Mouse (Mus musculus) ovary, postnatal 10 days (tissue): ENCODE data around the gene Bcl2l2.

ENCODE experiments used
- DNase-seq: peaks from one replicate; pipeline ENCODE4 v3.0.0; 2022; ENCODE audit warnings: low spot score

Gene Bcl2l2

GRCm38 (mm10) chr14:54893651-54894181 is 10.5 kb downstream of the Bcl2l2 start:
- DNase-seq, result peak; percentile 96

GRCm38 (mm10) chr14:54894296-54895151 is 11.3 kb downstream of the Bcl2l2 start:
- peak; percentile 54 for DNase-seq

GRCm38 (mm10) chr14:54897445-54897844 is 14.3 kb downstream of the Bcl2l2 start:
- no peak for DNase-seq

- DNase-seq, result no peak
Measured at GRCm38 (mm10) chr14:54900383-54900782, 17.2 kb downstream of the Bcl2l2 start.

GRCm38 (mm10) chr14:54903641-54904040 is 20.5 kb downstream of the Bcl2l2 start:
- no peak for DNase-seq

- DNase-seq, result no peak
Measured at GRCm38 (mm10) chr14:54908682-54909081, 25.5 kb downstream of the Bcl2l2 start.

GRCm38 (mm10) chr14:54912109-54912850 is 29.1 kb downstream of the Bcl2l2 start:
- no peak for DNase-seq

- DNase-seq, result peak; percentile 64
Measured at GRCm38 (mm10) chr14:54912886-54913285, 29.7 kb downstream of the Bcl2l2 start, which contains the start of gene Slc22a17. TSS of gene Slc22a17 (minus strand) at chr14:54913132.

- no peak for DNase-seq
Measured at GRCm38 (mm10) chr14:54913343-54913742, 30.2 kb downstream of the Bcl2l2 start.

- no peak for DNase-seq
Measured at GRCm38 (mm10) chr14:54920076-54920685, 37.0 kb downstream of the Bcl2l2 start.

- DNase-seq, result peak; percentile 56
Measured at GRCm38 (mm10) chr14:54924641-54925348, 41.6 kb downstream of the Bcl2l2 start.

- DNase-seq, result peak; percentile 71
Measured at GRCm38 (mm10) chr14:54925349-54926342, 42.5 kb downstream of the Bcl2l2 start, which contains the start of gene Efs. TSS of gene Efs (minus strand) at chr14:54926126.

GRCm38 (mm10) chr14:54926401-54927158 is 43.4 kb downstream of the Bcl2l2 start:
- DNase-seq, result peak; percentile 57

GRCm38 (mm10) chr14:54927296-54927695 is 44.1 kb downstream of the Bcl2l2 start:
- DNase-seq, result no peak

- no peak for DNase-seq
Measured at GRCm38 (mm10) chr14:54929801-54930200, 46.6 kb downstream of the Bcl2l2 start.

GRCm38 (mm10) chr14:54930431-54930830 is 47.3 kb downstream of the Bcl2l2 start:
- no peak for DNase-seq

GRCm38 (mm10) chr14:54932645-54933150 is 49.5 kb downstream of the Bcl2l2 start, which contains the start of gene Il25:
TSS of gene Il25 (plus strand) at chr14:54932695.
- DNase-seq, result no peak

- DNase-seq, result no peak
Measured at GRCm38 (mm10) chr14:54935904-54936830, 53.0 kb downstream of the Bcl2l2 start, which contains the start of gene Cmtm5. TSS of gene Cmtm5 (plus strand) at chr14:54936261.
